Mouse (Mus musculus) megakaryocyte, embryonic 14.5 days (primary cell): ENCODE measurements at regions not wholly inside any gene's neighbourhood (a gene's known extent, or its start where the extent isn't known, plus 50 kb on each side); places are given as distances from the start of the nearest gene placed in this dataset.

Source experiments
- FLI1 ChIP-seq: IDR thresholded peaks from 2 replicates; pipeline ENCODE4 v1.6.1; 2012; ENCODE audit warnings: low read length, inconsistent platforms, mixed read lengths
- GATA1 ChIP-seq: IDR thresholded peaks from 3 replicates; pipeline ENCODE4 v1.6.1; 2012; ENCODE audit warnings: mixed read lengths, low read length, inconsistent platforms, borderline replicate concordance

GRCm38 (mm10) chr10:118960076-118960475 lies 90.1 kb upstream of the Dyrk2 start:
- TF ChIP-seq GATA1 (no peak), FLI1 (no peak)
